Mouse (Mus musculus): ENCODE data around the gene Nup133.

Gene Nup133

GRCm38 (mm10) chr8:123953686-123954085, 4.6 kb upstream of the Nup133 start:
- no peak for DNase-seq (ENCODE audit: extremely low spot score)

DNA sequence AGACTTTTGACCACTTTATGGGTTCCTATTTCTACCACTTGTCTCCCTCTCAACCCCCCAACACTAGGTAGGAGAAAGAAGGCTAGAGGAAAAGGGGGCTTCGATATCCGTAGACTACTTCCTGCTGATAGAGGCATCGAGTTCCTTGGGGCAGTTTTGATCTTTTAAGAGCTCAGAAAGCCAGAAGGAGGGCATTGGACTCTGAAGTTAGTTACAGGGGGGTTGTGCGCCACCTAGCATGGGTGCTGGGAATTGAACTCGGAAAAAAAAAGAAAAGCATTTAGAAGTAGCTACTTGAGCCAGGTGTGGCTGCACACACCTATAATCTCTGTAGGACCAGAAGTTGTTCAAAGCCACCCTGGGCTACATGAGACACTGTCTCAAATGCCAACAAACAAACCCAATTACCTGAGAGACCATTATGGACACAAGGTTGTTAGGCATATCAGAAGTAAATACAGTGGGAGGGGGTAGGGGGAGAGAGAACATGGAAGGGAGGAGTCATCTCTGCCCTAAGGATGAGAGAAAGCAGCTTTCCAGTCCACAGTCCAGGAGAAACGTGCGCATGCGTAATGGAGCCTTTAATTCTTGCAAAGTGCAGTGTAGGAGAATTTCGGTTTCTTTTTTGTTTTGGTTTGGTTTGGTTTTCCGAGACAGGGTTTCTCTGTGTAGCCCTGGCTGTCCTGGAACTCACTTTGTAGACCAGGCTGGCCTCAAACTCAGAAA, 1.2 kb upstream of the Nup133 start:
- DNase-seq (ENCODE audit: extremely low spot score) = peak; percentile 62

GRCm38 (mm10) chr8:123949686-123949986, 571 bp upstream of the Nup133 start:
- DNase-seq (ENCODE audit: extremely low spot score) = no peak

GRCm38 (mm10) chr8:123929026-123929425, 20.0 kb downstream of the Nup133 start:
- DNase-seq (ENCODE audit: extremely low spot score) = no peak

- no peak for DNase-seq (ENCODE audit: extremely low spot score)
Measured at GRCm38 (mm10) chr8:123925671-123926070, 23.4 kb downstream of the Nup133 start.

DNA sequence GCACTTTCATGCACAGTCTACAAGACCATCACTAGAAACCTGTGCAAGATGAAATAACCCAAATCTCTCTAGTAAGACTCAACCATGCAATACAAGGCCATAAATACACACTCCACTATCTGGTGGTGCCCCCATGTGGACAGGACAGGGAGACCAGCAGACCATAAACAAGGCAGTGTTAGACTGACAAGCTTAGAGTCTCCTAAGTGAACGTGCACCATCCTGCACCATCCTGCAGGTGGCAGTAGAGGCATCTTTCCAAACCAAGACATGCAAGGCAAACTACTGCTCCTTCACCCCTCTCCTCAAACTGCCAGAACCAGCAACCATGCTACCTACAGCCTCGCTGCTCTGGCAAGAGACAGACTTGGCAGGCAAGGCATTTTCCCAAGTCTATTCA, 24.3 kb downstream of the Nup133 start:
- peak; percentile 80 for DNase-seq (ENCODE audit: extremely low spot score)

DNA sequence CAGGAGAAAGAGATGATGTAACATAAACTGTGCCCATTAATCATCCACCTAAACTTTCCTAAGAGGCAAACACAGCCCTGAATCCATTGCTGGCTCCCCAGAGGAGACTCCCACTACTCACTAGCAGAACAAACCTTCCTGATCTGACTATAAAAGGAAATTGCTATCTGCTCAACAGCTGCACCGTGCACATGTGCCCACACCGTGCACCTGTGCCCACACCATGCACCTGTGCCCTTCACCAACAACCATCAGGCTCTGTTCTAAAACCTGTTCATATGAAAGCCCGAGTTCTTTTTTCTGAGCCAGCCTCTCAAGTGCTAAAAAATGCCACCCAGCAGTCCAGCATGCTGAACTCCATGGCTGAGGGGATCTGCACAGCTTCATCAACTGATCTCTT, 34.4 kb downstream of the Nup133 start:
- no peak for DNase-seq (ENCODE audit: extremely low spot score)

GRCm38 (mm10) chr8:123912265-123912664, 36.8 kb downstream of the Nup133 start:
- DNase-seq (ENCODE audit: extremely low spot score) = no peak

GRCm38 (mm10) chr8:123907604-123908003, 41.5 kb downstream of the Nup133 start:
- no peak for DNase-seq (ENCODE audit: extremely low spot score)

GRCm38 (mm10) chr8:123902653-123903052, 46.4 kb downstream of the Nup133 start:
- no peak for DNase-seq (ENCODE audit: extremely low spot score)

GRCm38 (mm10) chr8:123899366-123899765, 49.7 kb downstream of the Nup133 start:
- DNase-seq (ENCODE audit: extremely low spot score) = no peak

DNA sequence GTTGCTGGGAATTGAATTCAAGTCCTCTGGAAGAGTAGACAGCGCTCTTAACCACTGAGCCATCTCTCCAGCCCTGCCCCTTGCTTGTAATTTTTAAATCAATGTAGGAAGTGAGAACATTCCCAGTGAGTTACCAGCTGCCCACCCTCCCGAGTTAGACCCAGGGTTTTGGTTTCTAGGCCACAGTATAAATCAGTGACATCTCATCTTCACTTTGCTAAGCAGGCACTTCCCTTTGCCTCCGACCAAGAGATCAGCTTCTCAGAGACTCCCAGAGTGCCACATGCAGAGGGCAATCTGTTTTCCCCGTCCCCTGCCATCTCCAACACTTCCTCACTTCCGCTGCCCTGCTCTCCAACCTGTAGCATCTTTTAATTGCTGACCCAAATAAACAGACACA, 50.5 kb downstream of the Nup133 start:
- DNase-seq (ENCODE audit: extremely low spot score) = no peak

DNA sequence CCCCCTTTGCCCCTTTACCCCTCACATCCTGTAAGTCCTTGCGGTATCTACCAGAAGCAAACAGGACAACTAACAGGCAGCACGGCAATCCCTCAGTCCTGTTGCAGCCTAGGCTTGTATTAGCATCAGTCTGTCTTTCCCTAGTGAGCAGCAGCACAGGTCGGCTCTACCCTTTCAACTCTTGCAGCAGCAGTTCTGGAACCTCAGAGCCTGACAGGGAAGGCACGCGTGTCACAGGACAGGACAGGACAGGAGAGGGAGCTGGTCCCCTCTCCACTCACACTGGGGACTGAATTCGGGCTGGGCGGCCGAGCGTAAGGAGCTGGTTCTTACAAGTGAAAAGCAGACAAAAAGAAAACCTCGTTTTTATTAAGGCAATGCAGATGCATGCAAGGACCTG, 52.3 kb downstream of the Nup133 start:
- DNase-seq (ENCODE audit: extremely low spot score) = no peak

GRCm38 (mm10) chr8:123896366-123896761, 52.7 kb downstream of the Nup133 start:
- no peak for DNase-seq (ENCODE audit: extremely low spot score)

DNA sequence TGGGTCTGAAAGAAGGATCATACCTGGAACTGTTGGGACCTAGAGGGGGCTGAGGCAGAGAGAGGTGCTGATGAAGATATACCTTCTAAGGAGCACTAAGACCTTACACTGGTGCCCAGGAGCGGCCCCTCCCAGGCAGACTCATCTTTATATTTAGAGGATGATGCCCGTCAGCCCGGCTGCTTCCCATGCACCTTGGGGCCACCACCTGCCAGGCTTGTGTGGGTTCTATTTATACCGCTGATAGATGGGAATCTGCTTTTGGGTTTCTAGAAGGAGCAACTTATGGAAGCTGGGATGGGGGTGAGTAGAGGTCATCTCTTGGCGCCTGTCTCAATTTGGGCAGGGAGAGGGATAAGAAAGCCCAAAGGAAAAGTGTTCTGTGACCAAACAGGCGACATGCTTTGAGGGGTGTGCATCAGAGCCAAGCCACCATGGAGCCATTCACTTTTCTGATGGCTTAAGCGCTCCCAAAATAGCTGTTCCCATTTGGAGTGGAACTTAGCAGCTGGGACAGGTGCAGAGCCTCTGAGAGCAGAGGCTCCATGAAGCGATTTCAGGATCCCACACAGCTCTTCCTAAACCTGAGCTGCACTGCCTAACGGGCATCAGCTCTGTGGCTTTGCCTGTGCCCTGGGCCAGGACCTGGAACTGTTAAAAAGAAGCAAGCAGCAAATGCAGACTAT, 53.2 kb downstream of the Nup133 start:
- no peak for DNase-seq (ENCODE audit: extremely low spot score)

- DNase-seq (ENCODE audit: extremely low spot score) = no peak
Measured at GRCm38 (mm10) chr8:123895230-123895629, 53.8 kb downstream of the Nup133 start.

GRCm38 (mm10) chr8:123894502-123895097, 54.5 kb downstream of the Nup133 start, which contains the start of gene Acta1:
TSS of gene Acta1 (minus strand) at chr8:123894751.
- no peak for DNase-seq (ENCODE audit: extremely low spot score)

DNA sequence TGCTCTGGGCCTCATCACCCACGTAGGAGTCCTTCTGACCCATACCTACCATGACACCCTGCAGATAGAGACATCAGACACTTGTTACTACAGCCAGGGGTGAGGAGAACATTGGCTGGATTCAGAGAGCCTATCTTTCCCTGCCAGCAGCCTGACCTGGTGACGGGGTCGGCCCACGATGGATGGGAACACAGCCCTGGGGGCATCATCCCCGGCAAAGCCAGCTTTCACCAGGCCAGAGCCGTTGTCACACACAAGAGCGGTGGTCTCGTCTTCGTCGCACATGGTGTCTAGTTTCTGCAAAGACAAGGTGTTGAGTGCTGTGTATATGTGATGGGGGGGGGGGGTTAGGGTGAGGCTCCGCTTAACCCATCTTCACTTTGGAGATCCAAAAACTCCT, 55.7 kb downstream of the Nup133 start:
- no peak for DNase-seq (ENCODE audit: extremely low spot score)

- DNase-seq (ENCODE audit: extremely low spot score) = no peak
Measured at GRCm38 (mm10) chr8:123892586-123893155, 56.4 kb downstream of the Nup133 start.

GRCm38 (mm10) chr8:123891883-123892585, 57.0 kb downstream of the Nup133 start:
- DNase-seq (ENCODE audit: extremely low spot score) = peak; percentile 16

- DNase-seq (ENCODE audit: extremely low spot score) = peak; percentile 73
Measured at GRCm38 (mm10) chr8:123891271-123891670, 57.8 kb downstream of the Nup133 start.

- no peak for DNase-seq (ENCODE audit: extremely low spot score)
Measured at GRCm38 (mm10) chr8:123889797-123890196, 59.3 kb downstream of the Nup133 start.

All from embryo, embryonic 9.5 days (tissue).